Mouse (Mus musculus): Measurements from ENCODE around the gene Ubxn7.

The Ubxn7 gene

GRCm38 (mm10) chr16:32382901-32383300, 50.8 kb downstream of the Ubxn7 start:
- no peak for DNase-seq (ENCODE audit: low spot score in 2 of 2)

DNA sequence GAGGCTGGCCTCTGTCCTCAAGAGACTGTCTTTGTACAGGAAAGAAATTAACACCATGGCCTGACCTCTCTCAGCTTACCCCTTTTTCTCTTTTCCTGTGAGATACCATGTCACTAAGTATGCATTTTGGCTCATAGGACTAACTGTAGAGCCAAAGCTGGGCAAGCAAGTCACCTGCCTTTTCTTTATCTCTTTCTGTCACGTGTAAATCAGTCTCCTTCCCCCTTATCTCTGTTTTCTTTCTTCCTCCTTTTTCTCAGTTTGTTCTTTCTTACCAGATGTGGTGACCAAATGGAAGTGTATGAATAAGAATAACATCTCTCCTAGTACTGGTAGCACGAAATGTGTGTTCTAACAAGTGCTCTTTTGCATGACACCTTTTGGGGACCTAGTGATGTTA, 52.8 kb downstream of the Ubxn7 start:
- DNase-seq (ENCODE audit: low spot score in 2 of 2), result no peak

DNA sequence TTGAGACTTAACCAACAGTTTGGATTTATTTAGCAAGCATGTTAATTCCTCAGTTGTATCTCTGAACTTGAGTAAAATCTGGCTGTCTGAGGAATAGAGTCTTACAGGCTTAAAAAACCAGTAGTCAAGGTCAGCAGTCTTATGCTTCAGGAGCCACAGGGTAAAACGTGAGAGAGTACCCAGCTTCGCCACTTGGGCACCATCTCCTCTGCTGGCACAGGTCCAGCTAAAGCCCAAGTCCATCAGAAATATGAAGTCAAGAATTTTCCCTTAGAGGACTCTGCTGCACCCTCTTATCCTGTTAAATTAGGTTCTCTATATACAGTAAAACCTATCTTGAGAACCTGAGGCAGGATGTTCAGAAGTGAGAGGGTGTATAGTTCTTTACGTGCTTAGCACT, 54.8 kb downstream of the Ubxn7 start:
- DNase-seq (ENCODE audit: low spot score in 2 of 2), result no peak

DNA sequence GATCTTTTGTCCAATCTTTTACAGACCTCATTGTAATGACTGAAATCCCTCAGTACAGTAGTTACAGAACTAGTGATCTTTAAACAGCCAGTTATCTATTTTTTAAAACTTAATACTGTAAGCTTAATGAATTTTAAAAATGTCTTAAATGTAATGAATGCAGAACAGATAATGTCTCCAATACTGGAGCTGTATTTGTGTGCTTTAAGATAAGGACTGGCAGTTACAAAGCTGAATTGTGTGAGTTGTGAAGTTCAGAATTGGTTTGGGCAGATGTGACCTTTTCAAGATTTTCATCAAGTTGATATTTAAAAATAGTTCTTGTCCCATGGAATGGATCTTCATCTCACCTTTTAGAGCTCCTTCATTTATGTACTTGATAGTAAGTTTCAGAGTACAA, 57.0 kb downstream of the Ubxn7 start:
- DNase-seq (ENCODE audit: low spot score in 2 of 2), result no peak

- DNase-seq (ENCODE audit: low spot score in 2 of 2), result no peak
These were observed 57.8 kb downstream of the Ubxn7 start for GRCm38 (mm10) chr16:32389841-32390240.

GRCm38 (mm10) chr16:32390882-32391281, 58.8 kb downstream of the Ubxn7 start:
- no peak for DNase-seq (ENCODE audit: low spot score in 2 of 2)

DNA sequence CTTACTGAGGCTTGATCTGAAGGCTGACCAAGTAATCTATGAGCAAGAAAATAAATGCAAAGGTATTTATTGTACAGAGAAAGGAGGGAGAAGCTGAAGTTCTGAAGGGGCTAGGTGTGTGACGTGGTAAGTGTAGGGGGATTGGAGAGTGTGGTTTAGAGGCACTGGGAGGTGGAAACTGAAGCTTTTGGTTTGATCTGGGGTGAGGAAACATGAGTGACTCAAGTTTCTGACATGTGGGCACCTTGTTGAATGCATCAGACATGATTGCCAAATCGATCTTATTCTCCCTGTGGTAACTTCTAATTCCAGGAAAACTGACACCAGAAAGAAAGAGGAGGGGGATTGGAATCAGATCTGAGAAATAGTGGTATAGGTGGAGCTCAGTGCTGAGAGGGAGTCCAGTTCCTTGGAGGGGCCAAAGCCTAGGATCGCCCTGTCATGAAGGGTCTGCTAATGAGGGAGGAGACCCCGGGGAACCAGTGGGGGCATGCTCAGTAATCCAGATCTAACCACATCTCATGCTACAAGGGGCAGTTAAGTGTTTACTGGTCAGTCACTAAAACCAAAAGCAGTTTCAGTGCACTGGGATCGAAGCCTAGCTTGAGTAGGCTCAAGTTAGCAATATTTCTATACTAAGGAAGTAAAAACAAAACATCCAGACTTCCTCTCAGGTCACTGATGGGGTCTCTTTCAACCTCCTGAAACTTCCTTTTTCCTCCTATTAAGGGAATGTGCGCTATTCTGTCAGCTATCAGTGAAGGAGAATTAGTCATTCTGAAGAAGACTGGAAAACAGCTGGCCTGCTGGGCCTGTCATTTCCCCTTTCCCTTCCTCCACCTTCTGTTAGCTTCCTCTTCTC, 63.9 kb downstream of the Ubxn7 start:
- DNase-seq (ENCODE audit: low spot score in 2 of 2), result no peak

- no peak for DNase-seq (ENCODE audit: low spot score in 2 of 2)
These were observed 64.4 kb downstream of the Ubxn7 start for GRCm38 (mm10) chr16:32396541-32396835.

DNA sequence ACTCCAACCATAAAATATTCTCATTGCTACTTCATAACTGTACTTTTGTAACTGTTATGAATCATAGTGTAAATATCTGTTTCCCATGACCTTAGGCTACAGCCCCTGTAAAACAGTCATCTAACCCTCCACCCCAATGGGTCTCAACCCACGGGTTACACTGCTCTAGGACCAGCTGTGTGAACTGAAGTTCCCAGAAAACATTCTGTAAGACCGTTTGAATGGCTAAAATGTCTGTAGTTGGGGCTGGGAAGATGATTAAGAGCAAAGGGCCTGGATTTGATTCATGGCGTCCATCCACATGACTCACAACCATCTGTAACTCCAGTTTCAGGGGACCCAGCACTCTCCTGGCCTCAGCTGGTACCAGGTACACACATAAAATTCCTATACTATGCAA, 66.1 kb downstream of the Ubxn7 start:
- no peak for DNase-seq (ENCODE audit: low spot score in 2 of 2)

DNA sequence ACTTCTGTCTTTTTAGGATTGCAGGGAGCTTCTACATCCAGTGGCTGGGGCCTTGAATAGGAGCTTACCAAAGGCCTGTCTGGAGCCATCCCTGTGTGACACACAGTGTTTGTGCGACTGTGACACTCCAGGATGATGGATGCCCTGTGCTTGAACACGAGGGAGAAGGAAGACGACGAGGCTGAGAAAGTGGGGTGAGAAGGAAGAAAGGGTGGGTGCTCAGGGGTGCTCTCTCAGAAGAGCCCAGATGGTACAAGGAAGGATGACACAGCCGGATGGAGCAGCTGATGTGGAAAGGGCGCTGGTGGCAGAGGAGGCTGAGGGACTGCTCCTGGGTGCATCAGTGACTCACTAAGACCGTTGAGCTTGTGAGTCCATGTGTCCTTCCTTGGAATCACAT, 68.2 kb downstream of the Ubxn7 start, which contains the start of gene Tm4sf19:
Tm4sf19 (plus strand) TSS at position 240 of the 400 bp plus-strand sequence.
- no peak for DNase-seq (ENCODE audit: low spot score in 2 of 2)

DNA sequence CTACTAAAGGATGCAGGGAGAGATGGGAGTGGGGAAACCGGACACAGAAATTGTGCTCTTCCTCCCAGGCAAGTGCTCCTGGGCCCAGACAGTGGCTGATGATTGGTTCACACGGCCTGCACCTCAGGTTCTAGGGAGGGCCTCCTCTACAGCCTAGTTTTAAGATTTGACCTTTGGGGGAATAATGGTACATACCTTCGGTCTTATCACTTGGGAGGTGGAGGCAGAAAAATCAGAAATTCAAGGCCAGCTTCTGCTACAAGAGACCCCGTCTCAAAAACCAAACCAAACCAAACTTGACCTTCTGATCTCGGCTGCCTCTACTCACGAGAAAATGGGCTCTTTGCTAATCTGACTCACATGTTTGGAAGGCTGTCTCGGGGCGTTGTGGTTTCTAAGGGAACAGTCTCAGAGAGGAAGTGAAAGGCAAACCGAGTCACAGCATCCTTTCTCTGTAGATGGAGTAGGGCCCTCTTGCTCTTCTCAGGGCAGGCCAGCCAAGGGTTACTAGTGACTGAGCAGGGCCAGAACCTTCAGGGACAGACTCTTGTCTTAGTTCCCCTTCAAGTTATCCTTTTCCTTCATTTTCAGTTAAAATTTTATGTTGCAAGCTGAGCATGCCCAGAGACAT, 69.4 kb downstream of the Ubxn7 start:
- no peak for DNase-seq (ENCODE audit: low spot score in 2 of 2)

DNA sequence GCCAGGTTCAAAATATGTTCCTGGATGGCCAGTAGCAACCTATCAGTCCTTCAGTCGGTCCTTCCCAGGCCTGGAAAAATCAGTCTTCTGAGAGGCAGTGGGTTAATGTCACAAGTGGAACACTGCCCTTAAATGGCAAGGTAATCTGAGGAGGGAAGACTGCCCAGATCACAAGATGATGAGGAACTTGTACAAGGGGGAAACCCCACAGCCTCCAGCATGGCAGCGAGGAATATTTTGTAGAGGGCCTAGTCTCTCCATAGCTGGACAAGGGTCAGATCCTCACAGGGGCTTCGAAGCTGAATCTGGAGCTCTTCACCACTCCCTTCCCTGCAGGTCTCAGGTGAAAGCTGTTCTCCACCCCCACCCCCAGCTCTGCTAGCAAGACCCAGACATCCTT, 70.8 kb downstream of the Ubxn7 start:
- no peak for DNase-seq (ENCODE audit: low spot score in 2 of 2)

GRCm38 (mm10) chr16:32405716-32406115, 73.7 kb downstream of the Ubxn7 start:
- no peak for DNase-seq (ENCODE audit: low spot score in 2 of 2)

DNA sequence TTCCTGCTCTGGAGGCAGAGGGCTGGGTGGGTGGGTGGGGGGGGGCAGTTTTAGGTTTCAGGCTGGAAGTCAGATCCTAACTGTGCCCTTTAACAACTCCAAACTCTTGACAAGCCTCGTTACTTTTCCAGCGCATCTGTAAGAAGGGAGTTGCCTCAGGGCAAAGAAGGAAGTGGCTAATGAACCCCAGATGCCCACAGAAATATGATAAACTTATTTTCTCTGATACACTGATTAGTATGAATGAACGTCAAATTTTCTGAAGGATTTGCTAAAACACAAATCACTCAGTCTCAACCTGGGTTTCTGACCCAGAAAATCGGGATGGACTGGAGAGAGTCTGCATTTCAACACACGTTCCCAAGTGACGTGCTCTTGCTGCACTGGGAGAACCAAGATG, 74.6 kb downstream of the Ubxn7 start:
- no peak for DNase-seq (ENCODE audit: low spot score in 2 of 2)

- DNase-seq (ENCODE audit: low spot score in 2 of 2), result no peak
These were observed 75.7 kb downstream of the Ubxn7 start for GRCm38 (mm10) chr16:32407730-32408129.

GRCm38 (mm10) chr16:32417457-32417856, 85.4 kb downstream of the Ubxn7 start:
- DNase-seq (ENCODE audit: low spot score in 2 of 2), result no peak

- DNase-seq (ENCODE audit: low spot score in 2 of 2), result peak; percentile 87 to 93
These were observed 87.7 kb downstream of the Ubxn7 start, which contains the start of gene Tctex1d2 for GRCm38 (mm10) chr16:32419517-32420483. TSS of gene Tctex1d2 (plus strand) at chr16:32419702.

DNA sequence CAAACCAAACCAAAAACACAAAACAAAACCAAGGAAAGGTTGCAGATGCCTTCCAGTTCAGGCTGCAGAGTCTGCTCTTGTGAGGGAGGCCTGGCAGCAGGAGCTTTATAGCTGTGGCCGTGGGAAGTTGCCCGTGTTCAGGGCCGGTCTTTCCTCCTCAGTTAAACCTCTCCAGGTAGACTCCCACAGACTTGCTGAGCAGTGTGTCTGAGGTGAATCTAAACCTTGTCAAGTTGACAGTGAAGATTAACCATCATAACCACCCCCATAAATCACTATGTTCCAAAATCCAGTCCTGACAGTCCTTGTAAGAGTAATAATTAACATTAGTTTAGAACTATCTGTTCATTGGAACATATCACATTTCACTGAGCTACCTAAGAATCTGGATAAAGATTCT, 95.4 kb downstream of the Ubxn7 start:
- DNase-seq (ENCODE audit: low spot score in 2 of 2), result no peak

- peak; percentile 73 to 88 for DNase-seq (ENCODE audit: low spot score in 2 of 2)
These were observed 98.5 kb downstream of the Ubxn7 start, which contains the start of gene Pcyt1a for GRCm38 (mm10) chr16:32430474-32431046. TSS of gene Pcyt1a (plus strand) at chr16:32430921.

GRCm38 (mm10) chr16:32431047-32431591, 99.1 kb downstream of the Ubxn7 start:
- DNase-seq (ENCODE audit: low spot score in 2 of 2), result no peak

DNA sequence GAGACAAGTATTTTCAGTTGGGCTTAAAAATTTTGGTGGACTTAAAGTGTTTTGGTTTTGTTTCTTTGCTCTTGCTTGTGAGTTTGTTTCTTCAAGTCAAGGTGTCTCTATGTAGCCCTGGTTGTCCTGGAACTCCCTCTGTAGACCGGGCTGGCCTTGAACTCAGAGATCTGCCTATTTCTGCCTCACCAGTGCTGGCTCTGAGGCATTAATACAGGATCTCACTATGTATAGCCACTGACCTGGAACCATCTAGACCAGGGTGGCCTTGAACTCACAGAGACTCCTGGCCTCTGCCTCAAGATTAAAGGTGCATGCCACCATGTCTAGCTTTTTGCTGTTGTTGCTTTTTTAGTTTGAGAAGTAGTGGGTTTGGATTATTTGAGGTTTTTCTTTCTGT, 99.9 kb downstream of the Ubxn7 start:
- DNase-seq (ENCODE audit: low spot score in 2 of 2), result no peak
